Mouse (Mus musculus): ENCODE measurements around the gene Ggcx. TPM values are rescaled to one million over a fixed set of nuclear protein-coding genes. Genes with fewer than 3 reads are reported as not detected.
"Not testable (repeated sequence)": the region's sequence is repeated elsewhere in the genome, so short reads cannot be mapped to it uniquely, and the experiment has no call there.

Gene Ggcx
- polyA plus RNA-seq, 1 experiment from 2014 or later, result 27.5 TPM

DNA sequence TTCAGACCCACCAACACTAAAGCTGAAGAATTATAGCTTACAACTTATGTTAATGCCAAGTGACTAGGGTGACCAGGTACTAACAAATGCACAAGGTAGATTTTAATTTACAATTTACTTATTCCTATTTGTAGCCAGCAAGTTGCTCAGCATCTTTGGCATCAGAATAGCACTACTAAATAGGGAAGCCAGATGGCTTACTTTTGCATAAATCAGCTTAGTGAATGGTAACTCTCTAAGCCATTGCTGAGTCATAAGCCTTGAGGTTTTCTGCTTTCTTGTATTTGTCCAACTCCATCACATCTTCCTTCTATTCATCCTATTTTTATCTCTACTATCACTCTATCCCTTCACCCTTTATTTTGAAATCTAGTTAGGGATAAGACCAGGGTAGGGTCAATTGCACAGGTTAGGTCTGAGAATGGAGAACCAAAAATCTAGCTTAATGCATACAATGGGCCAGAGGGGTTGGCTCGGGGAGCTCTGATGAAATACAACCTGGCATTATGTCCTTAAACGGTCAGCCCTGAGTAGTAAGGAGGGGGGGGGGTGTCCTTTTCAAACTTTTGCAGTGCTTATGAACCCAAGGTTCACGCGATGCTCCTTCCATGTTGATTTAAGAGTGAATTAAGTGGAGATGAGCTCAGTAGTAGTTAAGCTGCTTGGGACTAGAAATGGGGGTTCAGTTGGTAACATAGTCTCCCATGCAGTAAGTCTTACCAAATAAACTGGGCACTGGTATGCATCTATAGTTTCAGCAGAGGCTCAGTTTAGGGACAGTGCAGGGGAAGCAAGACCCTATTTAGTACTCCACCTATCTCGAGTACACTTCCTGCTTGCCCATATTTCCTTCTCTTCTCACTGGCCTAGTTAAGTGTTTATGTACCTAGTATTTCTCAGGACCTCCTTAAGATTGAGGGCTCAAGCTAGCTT, 17.1 kb downstream of the Ggcx start:
- Histone ChIP-seq H3K27me3 (no peaks in the 10 kb centered on the region), H3K9me3 (replicated peaks) (no peaks in the 10 kb centered on the region), H3K9ac (no peak overlapping the region), H3K36me3 (replicated peaks) (peaks cover 96% of the 10 kb centered on the region), H3K27ac (replicated peaks) (0 out of 2 replicates have a peak overlapping the region, but pooled peaks have one; percentile 2), H3K4me3 (replicated peaks) (no peak overlapping the region), H3K4me1 (replicated peaks) (no peaks in the 10 kb centered on the region; the same call in 1 of the 2 replicates), H3K4me2 (no peak overlapping the region)
- ATAC-seq (ENCODE audit: insufficient read depth), result peak; percentile 32
- WGBS (ENCODE audit: insufficient replicate concordance), result 21% methylated on average over 5 of the region's 5 CpGs

DNA sequence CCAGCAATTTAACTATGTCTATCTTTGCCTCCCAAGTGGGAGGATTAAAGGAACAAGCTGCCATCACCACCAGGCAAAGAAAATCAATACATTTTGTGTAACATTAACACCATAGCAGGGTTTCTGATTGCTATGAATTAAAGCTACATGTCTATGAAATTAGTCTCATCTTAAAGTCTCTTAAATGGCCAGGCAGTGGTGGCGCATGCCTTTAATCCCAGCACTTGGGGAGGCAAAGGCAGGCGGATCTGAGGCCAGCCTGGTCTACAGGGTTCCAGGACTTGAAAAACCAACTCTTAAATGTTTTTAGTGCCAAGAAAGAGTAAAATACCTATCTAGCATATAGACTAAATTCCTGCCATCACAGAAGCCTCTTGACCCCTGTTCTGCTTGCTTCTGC, 18.0 kb downstream of the Ggcx start:
- Histone ChIP-seq H3K4me3 (replicated peaks) (no peak overlapping the region), H3K9ac (no peak overlapping the region), H3K36me3 (replicated peaks) (peaks cover 96% of the 10 kb centered on the region), H3K4me1 (replicated peaks) (peaks cover 8% of the 10 kb centered on the region), H3K4me2 (no peak overlapping the region), H3K9me3 (replicated peaks) (no peaks in the 10 kb centered on the region), H3K27ac (replicated peaks) (0 out of 2 replicates have a peak overlapping the region, but pooled peaks have one; percentile 2), H3K27me3 (no peaks in the 10 kb centered on the region)
- ATAC-seq (ENCODE audit: insufficient read depth), result no peak
- WGBS (ENCODE audit: insufficient replicate concordance), result 80% methylated on average over 2 of the region's 2 CpGs

DNA sequence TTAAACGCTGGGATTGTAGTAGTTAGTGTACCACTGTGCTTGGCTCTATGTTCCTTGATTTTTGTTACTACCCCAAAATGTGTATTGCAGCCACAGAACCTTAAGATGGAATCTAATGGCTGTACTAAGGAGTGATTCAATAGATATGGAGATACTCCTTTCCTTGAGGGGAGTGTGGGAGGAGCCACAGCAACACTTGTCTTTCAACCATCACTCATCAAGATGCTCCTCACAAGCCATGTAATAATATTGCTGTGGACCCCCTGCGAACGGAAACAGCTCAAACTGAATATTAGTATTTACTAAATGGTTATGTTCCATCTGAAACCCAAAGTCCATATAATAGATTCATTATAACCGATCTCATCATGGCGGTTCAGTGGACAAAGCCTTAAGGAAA, 24.1 kb downstream of the Ggcx start:
- peaks cover 47% of the 10 kb centered on the region for H3K36me3 ChIP-seq (replicated peaks)
- peaks cover 33% of the 10 kb centered on the region for H3K4me1 ChIP-seq (replicated peaks)
- no peak for ATAC-seq (ENCODE audit: insufficient read depth)
- H3K27me3 ChIP-seq, result no peaks in the 10 kb centered on the region
- peak overlapping the region; percentile 93 for H3K4me3 ChIP-seq (replicated peaks)
- WGBS (ENCODE audit: insufficient replicate concordance), result 1% methylated on average over 5 of the region's 5 CpGs
- H3K27ac ChIP-seq (replicated peaks), result peak overlapping the region; percentile 95; the same call in 1 of the 2 replicates
- H3K9ac ChIP-seq, result peak overlapping the region; percentile 98
- no peaks in the 10 kb centered on the region for H3K9me3 ChIP-seq (replicated peaks)
- H3K4me2 ChIP-seq, result peak overlapping the region; percentile 78

DNA sequence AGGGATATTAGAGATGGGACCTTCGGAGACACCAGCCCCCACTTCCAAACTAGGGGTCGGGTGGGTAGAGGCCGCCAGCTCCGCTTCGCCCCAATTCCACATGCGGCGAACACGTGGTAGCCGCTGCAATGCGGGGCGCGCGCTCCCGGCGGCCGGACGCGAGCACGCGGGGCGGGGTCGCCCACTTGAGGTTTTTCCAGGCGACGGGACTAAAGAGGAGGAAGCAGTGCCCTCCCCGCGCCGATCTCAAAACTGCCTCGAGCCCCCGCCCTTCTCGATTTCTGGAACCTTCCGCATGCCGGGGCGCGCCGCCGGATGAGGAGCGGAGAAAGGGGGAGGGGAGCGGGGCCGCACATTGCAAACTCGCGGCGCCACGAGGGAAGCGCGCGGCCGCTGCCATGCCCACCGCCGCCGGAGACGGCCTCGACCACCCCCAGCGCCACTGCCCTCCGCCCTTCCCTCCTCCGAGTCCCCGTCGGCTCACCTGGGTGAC, 24.8 kb downstream of the Ggcx start:
- peak overlapping the region; percentile 78 for H3K4me2 ChIP-seq
- ATAC-seq (ENCODE audit: insufficient read depth), result peak; percentile 59
- no peaks in the 10 kb centered on the region for H3K9me3 ChIP-seq (replicated peaks)
- peak overlapping the region; percentile 93 for H3K4me3 ChIP-seq (replicated peaks)
- H3K27me3 ChIP-seq, result no peaks in the 10 kb centered on the region
- H3K4me1 ChIP-seq (replicated peaks), result peaks cover 33% of the 10 kb centered on the region
- H3K9ac ChIP-seq, result peak overlapping the region; percentile 98
- peaks cover 41% of the 10 kb centered on the region for H3K36me3 ChIP-seq (replicated peaks)
- peak overlapping the region; percentile 95 for H3K27ac ChIP-seq (replicated peaks)
- under 1% methylated on average over 57 of the region's 57 CpGs for WGBS (ENCODE audit: insufficient replicate concordance)

DNA sequence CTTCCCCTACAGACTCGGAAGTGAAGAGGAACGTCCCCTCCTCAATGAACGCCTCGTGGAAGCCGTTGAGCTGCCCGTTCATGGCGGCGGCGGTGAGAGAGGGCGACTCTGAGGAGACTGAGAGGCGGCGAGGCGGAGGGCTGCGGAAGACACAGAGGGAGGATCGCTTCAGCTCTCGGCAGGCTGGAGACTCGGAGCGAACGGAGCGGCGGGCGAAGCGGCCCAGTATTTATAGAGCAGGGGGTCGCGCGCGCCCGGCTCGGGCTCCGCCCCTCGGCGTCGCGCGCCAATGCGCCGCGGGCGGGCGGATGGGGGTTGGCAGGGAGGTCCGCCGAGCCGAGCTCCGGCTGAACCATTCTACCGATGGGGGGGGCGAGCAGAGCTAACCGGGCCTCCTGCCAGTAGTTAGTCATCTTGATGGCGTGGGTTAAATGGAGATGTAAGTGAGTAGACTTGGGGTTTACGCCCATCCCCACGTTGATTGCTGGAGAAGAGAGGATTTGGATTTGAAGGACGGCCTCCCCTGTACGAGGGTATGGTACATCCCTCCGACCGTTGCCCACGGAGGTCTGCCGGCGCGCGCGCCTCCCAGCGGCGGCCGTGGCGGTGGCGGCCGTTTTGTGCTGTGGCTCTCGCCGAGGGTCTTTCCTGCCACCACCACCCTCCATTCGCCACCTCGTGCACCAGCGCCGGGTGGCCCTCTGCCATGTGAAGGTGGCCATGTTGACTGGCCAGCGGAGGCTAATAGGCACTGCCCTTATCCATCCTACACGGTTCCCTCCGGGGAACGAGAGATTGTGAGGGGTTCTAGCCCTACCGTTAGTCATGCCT, 25.5 kb downstream of the Ggcx start, which contains the start of gene Mat2a:
Mat2a (minus strand) TSS at position 204 of the 831 bp plus-strand sequence.
- Histone ChIP-seq H3K9ac (peak within 1 kb of the TSS; percentile 98), H3K27ac (replicated peaks) (peak within 1 kb of the TSS; percentile 95), H3K9me3 (replicated peaks) (no peaks in the 10 kb centered on the region), H3K36me3 (replicated peaks) (peaks cover 34% of the 10 kb centered on the region), H3K27me3 (no peaks in the 10 kb centered on the region), H3K4me3 (replicated peaks) (peak within 1 kb of the TSS; percentile 93), H3K4me1 (replicated peaks) (peaks cover 33% of the 10 kb centered on the region), H3K4me2 (peak within 1 kb of the TSS; percentile 78)
- peak; percentile 86 for ATAC-seq (ENCODE audit: insufficient read depth)
- under 1% methylated on average over 77 of the region's 77 CpGs for WGBS (ENCODE audit: insufficient replicate concordance)

DNA sequence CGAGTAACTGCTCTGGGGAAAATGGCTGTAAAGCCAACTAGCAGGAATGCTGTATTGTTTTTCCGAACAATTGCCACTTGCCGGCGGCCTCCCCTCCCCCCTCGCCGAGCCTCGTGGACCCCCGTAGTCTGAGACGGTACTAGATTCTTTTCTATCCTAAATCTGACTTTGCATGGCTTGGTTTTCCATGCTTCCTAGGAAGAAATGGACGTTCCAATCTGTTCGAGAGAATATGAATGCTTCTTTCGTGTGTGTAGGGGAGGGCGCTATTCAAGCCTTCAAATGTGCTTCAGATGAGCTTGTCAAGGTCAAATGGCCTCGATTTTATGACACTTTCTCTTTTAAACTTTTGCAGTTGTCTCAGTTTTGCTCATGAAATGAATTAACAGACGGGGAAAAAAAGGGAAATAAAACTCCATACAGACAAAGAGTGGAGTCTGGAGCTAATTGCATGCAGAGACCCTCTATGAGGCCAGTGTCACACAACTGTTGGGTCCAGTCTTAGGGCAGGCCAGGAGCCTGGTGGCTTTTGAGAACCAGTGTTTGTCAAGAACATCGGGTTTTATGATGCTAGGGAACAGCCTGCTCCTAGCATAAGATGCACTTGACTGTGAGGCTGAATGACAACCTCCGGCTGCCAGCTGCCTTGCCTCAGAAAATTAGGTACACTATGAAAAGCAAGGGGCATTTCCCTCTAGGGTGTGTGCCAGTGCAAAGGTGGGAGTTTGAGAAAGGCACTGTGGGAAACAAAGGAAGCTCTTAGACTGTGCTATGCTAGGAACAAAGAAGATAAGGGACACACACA, 26.3 kb downstream of the Ggcx start:
- 6% methylated on average over 17 of the region's 17 CpGs for WGBS (ENCODE audit: insufficient replicate concordance)
- peaks cover 33% of the 10 kb centered on the region for H3K4me1 ChIP-seq (replicated peaks)
- peak overlapping the region; percentile 98 for H3K9ac ChIP-seq
- H3K4me2 ChIP-seq, result peak overlapping the region; percentile 78
- peak overlapping the region; percentile 93 for H3K4me3 ChIP-seq (replicated peaks)
- ATAC-seq (ENCODE audit: insufficient read depth), result no peak
- no peaks in the 10 kb centered on the region for H3K27me3 ChIP-seq
- peak overlapping the region; percentile 95 for H3K27ac ChIP-seq (replicated peaks)
- H3K36me3 ChIP-seq (replicated peaks), result peaks cover 26% of the 10 kb centered on the region
- no peaks in the 10 kb centered on the region for H3K9me3 ChIP-seq (replicated peaks)

DNA sequence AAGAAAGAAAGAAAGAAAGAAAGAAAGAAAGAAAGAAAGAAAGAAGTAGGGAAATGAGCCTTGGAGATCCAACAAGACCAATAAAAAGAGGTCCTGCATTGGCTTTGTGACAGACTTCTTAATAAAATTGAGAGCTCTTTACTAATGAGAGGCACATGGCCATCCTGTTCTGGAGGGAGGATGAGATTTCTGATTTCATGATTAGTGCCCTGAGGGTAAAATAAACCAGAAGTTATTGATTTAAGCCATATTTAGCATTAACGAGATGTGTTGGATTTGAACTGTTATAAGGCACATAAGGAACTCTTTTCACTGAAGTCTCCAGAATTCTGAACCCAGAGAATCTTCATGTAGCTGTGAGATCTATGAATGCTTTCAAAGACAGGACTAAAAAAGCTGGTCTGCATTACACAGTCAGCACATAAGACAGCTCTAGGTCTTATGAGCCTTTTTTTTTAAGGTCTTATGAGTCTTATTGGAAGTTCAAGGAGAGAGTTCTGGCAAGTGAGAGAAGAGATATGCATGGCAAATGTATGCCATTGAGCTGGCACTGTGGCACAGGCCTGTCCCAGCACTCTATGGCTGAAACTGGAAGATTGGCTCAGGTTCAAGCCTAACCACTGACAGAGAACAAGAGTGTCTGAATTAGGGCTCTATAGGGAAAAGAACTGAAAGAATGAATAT, 29.0 kb downstream of the Ggcx start:
- Histone ChIP-seq H3K4me1 (replicated peaks) (peaks cover 25% of the 10 kb centered on the region), H3K4me3 (replicated peaks) (no peak overlapping the region), H3K27ac (replicated peaks) (no peak overlapping the region), H3K9ac (no peak overlapping the region), H3K4me2 (no peak overlapping the region), H3K36me3 (replicated peaks) (peaks cover under 1% of the 10 kb centered on the region; the same call in 1 of the 2 replicates), H3K9me3 (replicated peaks) (no peaks in the 10 kb centered on the region), H3K27me3 (no peaks in the 10 kb centered on the region)
- 68% methylated on average over 1 of the region's 1 CpGs for WGBS (ENCODE audit: insufficient replicate concordance)
- ATAC-seq (ENCODE audit: insufficient read depth), result no peak

DNA sequence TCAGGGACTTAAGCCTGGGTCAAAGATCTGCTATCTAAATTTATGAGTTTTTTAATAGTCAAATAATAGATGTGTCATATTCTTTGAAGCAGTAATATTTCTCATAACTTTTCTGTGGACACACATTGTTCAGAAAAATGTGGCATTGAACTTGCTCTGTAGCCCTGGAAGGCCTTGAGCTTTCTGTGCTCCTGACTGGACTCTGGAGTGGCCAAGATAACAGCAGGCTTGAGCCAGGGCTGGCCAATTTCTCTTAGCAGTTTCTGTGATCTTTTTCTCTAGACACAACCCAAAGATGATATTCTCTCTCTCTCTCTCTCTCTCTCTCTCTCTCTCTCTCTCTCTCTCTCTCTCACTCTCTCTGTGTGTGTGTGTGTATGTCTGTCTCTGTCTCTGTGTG, 30.9 kb downstream of the Ggcx start:
- Histone ChIP-seq H3K27ac (replicated peaks) (no peak overlapping the region), H3K27me3 (no peaks in the 10 kb centered on the region), H3K4me3 (replicated peaks) (no peak overlapping the region), H3K4me2 (no peak overlapping the region), H3K36me3 (replicated peaks) (no peaks in the 10 kb centered on the region), H3K4me1 (replicated peaks) (peaks cover 24% of the 10 kb centered on the region), H3K9me3 (replicated peaks) (no peaks in the 10 kb centered on the region), H3K9ac (no peak overlapping the region)
- no peak for ATAC-seq (ENCODE audit: insufficient read depth)

DNA sequence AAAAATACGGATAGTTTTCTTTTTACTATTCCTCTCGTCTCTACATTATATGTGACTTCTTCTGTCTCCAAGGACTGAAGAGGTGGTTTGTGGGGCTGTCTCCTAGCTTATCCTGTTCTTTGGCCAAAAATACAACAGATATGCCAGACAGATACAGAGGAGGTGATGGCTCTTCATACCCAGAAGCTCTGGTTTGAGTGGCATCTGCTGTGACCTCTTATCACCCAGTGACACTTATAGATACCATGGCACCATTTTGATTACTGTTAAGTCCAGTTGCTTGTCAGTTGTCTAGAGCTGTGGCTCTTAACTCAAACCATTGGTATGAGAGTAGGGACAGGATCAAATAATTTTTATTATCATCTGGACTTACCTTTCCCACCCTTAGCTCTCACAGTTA, 33.4 kb downstream of the Ggcx start:
- peak; percentile 31; the same call in 1 of the 2 replicates for ATAC-seq (ENCODE audit: insufficient read depth)
- Histone ChIP-seq H3K27ac (replicated peaks) (no peak overlapping the region), H3K36me3 (replicated peaks) (no peaks in the 10 kb centered on the region), H3K9me3 (replicated peaks) (no peaks in the 10 kb centered on the region), H3K4me2 (no peak overlapping the region), H3K4me3 (replicated peaks) (no peak overlapping the region), H3K9ac (no peak overlapping the region), H3K27me3 (no peaks in the 10 kb centered on the region), H3K4me1 (replicated peaks) (peaks cover 10% of the 10 kb centered on the region)
- 64% methylated on average over 2 of the region's 2 CpGs for WGBS (ENCODE audit: insufficient replicate concordance)

DNA sequence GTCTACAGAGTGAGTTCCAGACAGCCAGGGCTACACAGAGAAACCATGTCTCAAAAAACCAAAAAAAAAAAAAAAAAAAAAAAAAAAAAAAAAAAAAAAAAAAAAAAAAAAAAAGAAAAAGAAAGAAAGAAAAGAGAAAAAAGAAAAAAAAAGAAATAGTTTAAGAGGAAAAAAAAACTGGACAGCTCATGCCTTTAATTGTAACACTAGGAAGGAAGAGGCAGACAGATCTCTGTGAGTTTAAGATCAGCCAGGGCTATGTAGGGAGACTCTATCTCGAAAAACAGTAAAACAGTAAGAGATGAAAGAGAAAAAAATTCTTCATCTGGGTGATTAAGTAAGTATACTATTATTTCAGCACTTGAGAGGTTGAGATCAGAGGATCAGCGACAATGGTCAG, 37.7 kb downstream of the Ggcx start:
- H3K36me3 ChIP-seq (replicated peaks); H3K27me3 ChIP-seq; ATAC-seq (ENCODE audit: insufficient read depth); H3K4me2 ChIP-seq; H3K4me3 ChIP-seq (replicated peaks); H3K9ac ChIP-seq; H3K27ac ChIP-seq (replicated peaks); H3K9me3 ChIP-seq (replicated peaks): not testable (repeated sequence)
- peaks cover 41% of the 10 kb centered on the region for H3K4me1 ChIP-seq (replicated peaks)
- WGBS (ENCODE audit: insufficient replicate concordance), result 67% methylated on average over 2 of the region's 2 CpGs
